Mouse (Mus musculus) thymus, postnatal 36 days (tissue): ENCODE data around the gene Vmn2r19.
"Not testable (repeated sequence)": the region's sequence is repeated elsewhere in the genome, so short reads cannot be mapped to it uniquely, and the experiment has no call there.

Experiments
- DNase-seq, 2 experiments: peaks; one replicate each; pipeline ENCODE4 v3.0.0; 2022; ENCODE audit warnings: mixed read lengths in 2 of 2

Gene Vmn2r19

DNA sequence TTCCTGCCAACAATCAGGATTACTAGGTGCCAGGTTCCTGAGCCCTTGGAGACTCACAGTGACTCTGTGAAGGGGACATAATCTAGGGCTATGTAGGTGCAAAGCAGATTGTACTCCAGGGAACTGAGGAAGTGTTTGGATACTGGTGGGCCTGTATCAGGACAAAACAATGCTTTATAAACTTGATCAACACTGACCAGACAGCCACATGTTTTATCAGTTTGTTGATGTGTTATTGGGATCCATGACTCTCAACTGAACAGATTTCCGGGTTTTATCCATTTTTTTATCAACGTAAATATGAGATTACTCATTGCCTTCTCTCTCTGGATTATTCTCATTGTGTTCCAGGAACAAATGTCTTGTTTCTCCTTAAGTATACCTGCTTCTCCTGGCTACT lies at the start of gene Vmn2r19:
Gene Vmn2r19 (plus strand): TSS at position 301 of the 400 bp plus-strand sequence.
- no peak for DNase-seq

DNA sequence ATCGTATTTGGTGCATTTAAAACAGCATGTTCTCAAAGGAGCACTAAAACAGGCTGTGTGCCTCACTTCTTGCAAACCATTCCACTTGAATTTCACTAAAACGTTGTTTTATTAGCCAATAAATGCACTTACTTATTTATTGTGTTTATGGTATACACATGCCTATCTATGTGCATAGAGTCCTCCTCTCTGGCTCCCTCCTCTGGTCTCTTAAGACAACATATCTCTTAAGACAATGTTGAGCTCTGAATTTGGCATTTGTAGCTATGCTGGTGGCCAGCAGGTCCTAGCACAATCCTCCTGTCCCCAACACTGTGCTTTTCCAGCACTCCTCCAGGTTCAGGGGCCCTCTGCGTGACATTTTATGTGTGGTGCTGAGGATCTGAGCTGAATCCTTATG lies 49.2 kb upstream of the Vmn2r19 start:
- DNase-seq, result no peak

DNA sequence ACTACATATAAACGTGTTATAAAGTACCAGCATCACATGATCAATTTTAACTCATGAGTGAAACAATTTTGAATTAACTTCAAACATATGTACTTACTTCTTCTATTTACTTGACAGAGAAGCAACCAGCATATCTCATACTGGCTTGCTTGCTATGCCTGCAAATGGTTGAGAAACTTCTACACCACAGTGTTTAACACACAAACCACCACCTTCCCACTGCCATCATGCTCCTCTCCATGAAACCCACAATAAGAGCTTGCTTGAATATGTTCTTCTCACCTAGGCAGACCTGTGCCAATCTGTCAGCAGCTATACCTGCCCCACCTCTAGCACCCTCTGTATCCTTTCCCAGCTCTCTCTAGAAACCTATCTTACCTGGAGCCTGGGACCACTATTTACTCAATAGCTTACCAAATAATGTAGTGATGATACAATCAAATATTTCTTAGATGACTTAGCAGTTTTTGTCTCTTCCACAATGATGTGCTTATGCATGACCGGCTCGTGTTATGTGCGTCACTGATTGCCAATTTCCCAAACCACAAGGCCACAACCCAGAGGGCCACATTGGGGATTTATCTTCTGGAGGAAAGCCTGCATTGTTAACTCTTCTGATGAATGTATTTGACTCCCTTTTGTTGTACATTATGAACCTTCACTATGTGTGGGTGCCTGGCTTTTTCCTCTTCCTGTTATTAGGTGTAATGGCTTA lies 48.1 kb upstream of the Vmn2r19 start:
- DNase-seq, result no peak

DNA sequence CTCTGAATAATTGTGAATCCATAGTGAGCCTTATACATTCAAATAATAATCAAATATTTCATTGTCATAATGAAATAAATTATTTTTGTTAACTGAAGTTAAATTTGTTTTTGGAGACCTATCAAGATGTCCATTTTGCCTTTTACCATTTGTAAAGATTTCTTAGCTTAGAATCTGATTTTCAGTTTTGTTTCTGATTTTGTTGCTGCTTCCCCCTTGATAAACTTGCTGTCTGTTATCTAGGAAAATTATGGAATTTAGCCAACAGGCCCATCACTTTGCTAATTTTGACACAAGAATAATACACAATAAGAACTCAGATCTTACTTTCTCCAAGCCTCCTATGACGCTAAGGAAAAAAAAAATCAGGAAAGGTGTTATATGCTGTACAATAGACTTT lies 47.3 kb upstream of the Vmn2r19 start:
- no peak for DNase-seq

DNA sequence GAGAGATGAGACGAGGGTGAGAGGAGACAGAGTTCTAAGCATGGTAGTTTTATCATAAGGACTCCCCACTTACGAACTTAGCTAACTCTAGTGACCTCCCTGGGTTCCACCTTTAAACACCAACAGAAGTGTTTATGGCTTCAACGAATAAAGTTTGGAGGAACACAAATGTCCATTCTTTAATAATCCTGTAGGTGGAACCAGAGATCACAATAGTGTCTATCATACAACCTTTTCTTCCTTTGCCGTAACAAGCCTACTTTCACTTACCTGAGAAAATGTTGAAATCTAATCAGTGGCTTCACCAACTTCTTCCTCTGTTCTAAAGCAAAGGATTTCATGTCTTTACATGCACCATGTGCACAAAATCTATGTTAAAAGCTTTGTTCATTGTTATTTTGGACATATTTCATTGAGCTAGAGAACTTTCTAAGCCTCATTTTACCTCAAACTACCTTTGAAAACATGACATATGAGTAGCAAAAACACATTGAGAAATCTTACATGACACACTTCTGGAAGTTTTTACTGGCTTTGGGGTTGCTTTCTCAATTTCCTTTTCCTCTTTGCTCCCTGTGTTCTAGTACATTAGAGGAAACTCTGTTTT lies 46.5 kb upstream of the Vmn2r19 start, which contains the start of gene Clec4d:
Gene Clec4d (plus strand): TSS at position 557 of the 607 bp plus-strand sequence.
- no peak for DNase-seq

DNA sequence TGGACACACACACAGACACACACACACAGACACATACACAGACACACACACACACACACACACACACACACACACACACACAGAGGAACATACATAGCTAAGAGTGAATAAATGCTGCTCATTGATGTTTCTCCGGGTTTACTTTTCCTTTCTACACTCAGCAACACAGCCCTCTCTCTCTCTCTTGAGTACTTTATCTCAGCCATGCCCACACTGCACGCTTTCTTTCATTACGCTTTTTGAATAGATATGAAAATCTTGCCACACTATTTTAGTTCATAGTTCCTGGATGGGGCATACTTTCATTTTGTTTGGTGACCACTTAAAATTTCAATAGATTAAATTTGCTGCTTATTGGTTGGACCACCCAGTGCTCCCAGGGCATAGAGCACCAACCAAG lies 43.9 kb upstream of the Vmn2r19 start:
- DNase-seq, result no peak

DNA sequence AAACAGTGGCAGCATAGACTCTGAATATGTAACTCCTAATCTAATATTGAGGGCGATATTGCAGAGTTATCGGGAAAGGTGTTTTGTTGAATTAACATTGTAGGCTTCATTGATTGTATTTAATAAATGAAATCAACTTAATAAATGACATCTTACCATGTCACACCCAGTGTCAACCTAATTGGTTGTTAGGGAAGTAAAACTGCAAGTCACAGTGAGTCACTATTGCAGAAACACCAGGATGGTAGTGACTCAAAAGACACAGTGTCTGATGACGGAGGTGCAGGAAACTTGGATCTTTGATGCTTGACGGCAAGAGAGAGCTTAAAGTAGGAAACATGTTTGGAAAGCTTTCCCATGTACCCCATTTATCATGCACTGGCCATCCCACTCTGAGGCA lies 42.3 kb upstream of the Vmn2r19 start:
- no peak for DNase-seq

DNA sequence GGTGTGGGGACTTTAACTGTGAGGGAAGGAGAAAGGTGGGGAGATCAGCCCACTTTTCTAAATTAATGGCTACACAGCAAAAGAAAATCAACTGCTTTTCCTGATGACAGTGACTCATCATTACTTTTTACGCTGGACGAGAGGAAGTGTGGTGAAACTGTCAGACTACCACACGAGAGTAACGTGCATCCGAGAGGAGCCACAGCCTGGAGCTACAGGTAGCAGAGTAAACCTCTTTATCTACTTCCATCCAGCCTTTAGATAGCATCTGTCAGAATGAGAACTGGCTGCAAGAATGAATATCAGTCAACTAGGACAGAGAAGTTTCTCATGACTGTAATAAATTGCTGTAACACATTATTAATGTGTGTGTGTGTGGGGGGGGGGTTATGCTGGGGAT lies 41.2 kb upstream of the Vmn2r19 start:
- DNase-seq, result no peak

DNA sequence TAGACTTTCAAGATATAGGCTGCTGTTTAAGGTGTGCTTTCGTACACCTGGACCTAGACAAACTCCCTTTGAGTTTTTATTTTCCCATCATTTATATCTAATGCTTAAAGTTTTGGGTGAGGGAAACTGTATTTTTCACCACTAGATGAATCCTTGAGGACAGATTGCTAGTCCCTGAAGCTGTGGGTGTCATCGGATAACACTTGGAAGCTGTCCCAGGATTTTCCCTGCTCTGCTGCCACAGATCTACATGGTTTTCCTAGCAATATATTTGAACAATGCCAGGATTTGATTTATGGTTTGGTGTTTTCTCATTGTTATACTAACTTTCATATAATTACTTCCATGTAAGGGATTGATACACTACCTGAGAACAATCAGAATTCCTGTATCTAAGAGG lies 28.7 kb upstream of the Vmn2r19 start:
- DNase-seq, result no peak

DNA sequence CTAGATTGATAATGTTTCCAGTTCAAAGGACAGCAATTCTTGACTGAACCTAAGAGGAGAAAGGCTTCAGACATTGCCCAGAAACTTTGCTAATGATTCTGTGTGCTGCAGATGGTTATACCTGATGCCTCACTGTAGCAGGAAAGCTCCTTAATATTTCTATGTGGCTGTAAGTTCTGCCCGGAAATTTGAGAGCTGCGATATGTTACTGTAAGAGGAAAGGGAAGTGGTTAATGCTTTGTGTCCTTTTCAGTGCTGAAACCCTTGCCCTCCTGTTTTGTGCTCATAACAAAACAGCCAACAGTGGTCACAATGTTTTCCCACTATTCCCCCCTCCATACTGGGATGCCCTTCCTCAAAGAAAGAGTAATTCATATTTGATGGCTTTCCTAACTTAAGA lies 21.8 kb upstream of the Vmn2r19 start:
- no peak for DNase-seq

DNA sequence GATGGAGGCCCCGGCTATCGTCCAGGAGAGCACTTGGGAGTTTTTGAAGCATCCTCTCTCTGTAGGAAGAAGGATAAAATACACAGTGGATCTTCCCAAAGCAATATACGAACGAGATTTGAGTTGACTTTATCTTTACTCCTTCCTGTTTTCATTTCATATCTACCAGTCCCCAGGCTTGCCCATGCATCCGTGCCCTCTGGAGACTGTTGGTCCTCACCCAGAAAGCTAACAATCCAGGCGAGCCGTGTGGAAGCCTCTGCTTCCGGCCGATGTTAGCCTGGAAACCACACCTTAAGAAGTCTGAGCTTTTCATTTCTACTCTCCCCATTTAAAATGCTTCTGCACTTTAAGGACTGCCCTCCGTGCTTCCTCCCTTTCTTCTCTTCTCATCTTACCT lies 19.2 kb upstream of the Vmn2r19 start:
- DNase-seq, result no peak

DNA sequence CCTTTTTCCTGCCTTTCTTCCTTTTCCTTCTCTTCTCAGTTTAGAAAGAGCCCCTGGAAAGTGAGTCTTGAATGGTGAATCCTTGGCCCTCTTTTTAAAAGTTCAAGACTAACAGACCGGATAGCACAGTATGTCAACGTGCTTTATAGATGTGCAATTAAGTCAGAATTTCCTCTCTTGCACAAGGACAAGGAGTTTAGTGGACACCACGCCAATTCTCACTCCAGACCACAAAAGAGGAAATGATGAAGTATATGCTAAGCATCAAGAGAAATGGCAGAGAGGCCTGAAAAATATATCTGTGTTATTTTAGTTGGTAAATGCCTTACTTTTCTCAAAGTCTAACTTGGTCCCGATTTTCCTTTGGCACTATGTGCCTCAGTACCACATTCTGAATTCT lies 18.4 kb upstream of the Vmn2r19 start, which contains the start of gene Clec4e:
Gene Clec4e (minus strand): TSS at position 118 of the 400 bp plus-strand sequence.
- no peak for DNase-seq

DNA sequence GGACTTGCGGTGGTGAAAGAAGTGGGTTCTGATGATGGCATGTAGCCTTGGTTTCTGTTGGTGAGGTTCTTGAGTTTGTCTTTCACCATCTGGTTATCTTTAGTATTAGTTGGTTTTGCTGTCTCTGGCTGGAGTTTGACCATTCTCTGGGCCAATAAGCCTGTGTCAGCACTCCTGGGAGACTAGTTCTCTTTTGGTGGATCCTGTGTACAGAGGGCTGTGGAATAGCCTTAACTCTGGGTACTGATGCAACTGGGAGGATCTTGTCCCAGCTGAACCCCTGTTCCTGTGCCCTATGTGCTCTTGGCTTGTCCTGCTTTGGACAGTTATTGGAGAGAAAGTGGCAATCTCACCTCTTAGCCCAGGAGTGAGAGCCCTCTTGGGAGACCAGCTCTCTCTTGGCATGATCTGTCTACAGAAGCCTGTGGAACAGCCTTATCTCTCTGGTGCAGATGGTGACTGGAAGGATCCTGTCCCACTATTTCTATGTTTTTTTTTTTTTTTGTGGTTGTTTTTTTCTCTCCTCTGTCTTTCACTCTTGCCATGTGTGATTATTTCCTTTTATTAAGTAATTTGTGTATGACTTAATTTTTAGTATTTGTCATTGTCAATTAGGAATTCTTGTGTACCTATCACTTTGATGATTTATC lies 15.3 kb upstream of the Vmn2r19 start:
- DNase-seq, result no peak

DNA sequence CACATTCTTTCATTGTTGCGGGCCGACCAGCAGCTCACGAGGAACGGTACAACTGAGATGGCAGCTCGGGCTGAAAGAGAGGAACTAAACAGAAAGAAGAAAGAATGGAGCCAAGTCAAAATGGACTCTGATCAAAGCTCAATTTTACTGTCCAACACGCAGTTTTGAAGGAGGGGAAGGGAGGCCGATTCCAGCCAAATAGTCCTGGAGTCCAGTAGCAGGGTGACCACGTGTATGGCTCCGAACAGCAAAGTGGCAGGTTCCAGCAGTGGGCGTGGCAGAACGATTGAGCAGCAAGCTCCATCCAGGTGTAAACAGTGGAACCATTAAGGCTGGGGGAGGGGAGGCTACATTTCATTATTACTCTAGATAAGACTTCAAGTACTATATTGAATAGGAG lies 14.6 kb upstream of the Vmn2r19 start:
- not testable (repeated sequence) for DNase-seq

DNA sequence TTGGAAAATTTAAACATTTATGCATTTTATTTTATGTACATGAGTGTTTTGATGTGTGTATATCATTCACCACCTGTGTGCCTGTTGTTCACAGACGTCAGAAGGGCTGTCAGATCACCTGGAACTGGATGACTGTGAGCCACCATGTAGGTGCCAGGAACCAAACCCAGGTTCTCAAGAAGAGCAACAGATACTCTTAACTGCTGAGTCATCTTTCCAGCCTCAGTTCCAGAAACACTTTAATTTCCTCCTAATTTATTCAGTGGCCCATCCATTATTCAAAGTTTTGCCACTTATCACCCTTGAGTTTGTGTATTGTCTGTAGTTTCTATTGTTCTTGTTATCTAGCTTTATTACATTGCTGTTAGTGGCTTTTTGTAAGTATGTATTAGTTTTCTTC lies 11.4 kb upstream of the Vmn2r19 start:
- no peak for DNase-seq

DNA sequence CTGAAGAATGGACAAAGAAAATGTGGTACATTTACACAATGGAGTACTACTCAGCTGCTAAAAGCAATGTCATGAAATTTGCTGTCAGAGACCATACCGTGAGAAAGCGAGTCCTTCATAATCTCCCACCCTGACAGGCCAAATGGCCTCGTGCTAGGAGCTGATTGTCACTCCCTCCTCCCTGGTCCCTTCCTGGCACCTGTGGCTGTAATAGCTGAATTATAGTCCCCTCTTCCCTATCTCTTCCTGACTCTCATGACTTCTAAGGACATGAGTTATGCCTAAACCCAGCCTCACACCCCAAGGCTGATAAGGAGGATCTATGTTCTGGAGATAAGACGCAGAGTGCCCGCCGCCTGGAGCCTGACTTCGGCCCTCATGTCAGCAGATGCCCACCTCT lies 1.8 kb upstream of the Vmn2r19 start:
- DNase-seq, result not testable (repeated sequence)

DNA sequence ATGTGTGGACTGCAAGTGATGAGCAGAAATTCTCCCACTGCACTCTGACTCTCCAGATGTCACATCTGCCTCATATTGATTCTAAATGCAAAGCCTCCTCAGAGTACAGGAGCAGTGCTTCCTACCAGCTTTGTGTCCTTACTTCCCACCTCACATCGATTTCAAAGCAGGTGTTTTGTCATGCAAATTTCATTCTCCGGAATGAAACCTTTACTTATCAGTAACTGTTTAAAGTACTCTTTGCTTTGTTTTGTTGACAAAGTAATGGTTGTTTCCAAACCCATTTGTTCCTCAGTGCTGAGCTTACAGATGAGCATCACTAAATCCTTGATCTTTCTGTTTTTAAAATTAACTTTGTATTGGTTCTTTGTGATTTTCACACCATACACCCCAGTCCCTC lies 24.4 kb downstream of the Vmn2r19 start:
- no peak for DNase-seq

DNA sequence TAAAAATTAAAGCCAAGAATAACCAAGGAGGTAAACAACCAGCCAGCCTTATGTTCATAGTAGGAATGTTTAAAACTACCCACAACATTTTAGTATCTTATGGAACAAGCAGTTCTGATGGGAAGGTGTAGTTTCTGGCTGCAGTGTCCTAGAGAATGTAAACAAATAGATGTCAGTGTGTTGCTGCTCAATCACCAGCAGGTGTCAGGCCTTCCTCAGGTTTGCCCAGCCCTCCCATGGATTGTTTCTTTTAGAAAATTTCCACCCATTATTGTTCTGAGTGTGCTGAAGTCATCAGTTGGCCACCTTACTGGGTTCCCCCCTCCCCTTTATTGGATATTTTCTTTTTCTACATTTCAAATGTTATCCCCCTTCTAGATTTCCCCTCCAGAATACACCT lies 32.0 kb downstream of the Vmn2r19 start:
- no peak for DNase-seq

DNA sequence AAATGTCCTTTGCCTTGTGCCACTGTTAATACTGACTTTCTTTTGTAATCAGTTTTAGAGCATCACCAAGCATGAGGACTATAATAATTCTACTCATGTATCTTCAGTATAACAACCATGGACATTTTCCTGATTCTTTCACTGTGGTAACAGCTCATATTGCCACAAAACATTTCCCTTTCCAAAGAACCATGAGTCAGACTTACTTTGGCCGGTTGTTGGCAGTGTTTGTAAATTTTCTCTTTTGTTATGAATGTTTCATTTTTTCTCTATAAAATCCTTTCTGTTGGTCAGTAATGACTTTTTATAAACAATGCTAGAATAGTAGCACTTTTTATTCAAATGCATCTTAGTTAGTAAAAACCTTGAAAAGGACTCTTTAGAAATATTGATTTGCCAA lies 38.0 kb downstream of the Vmn2r19 start:
- DNase-seq, result no peak
